Comparison of ENCODE assay signal across 20 mouse cellular contexts in the genomic region with DNA sequence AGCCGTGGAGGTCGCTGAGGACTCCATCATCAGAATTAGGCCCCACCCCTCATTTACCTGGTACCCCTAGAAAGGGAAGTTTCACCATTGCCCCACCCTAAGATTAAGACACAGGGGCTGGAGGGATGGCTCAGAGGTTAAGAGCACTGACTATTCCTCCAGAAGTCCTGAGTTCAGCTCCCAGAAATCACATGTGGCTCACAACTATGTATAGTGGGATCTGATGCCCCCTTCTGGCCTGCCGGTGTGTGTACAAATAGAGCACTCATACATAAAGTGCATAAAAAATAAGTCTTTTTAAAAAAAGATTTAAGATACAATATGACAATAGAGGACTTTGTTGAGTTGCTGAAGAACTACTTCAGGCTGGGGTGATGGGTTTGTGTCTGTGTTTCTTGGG. TPM values are rescaled to one million over a fixed set of nuclear protein-coding genes. Genes with fewer than 3 reads are reported as not detected.
DNase-seq lines count a peak whose midpoint lies in the region; ATAC-seq and TF ChIP-seq lines count a peak whose summit lies in the region.
"Had no signal": no experiment of that assay in that cellular context is flagged by ENCODE, and none has a peak within 500 bp of the region (broad histone marks: within the 10 kb centered on the region; RNA-seq: fewer than 3 reads in every experiment).

No protein-coding gene starts in this region.

- H3K9ac ChIP-seq in hindbrain, postnatal 0 days (replicated peaks; ENCODE audit: low read length) = no peak overlapping the region
- H3K9ac ChIP-seq in hindbrain, embryonic 14.5 days = no peak overlapping the region
- H3K9ac ChIP-seq in lung, embryonic 14.5 days = no peak overlapping the region
- H3K9ac ChIP-seq: heart, embryonic 13.5 days; neural tube, embryonic 12.5 days had no signal

- H3K4me1 ChIP-seq in hindbrain, postnatal 0 days (ENCODE audit: insufficient read depth, low read length) = no peaks in the 10 kb centered on the region
- peaks cover 7% of the 10 kb centered on the region; the same call in 1 of the 2 replicates for H3K4me1 ChIP-seq in hindbrain, embryonic 14.5 days (replicated peaks; ENCODE audit: control insufficient read depth, insufficient read depth, low read length)
- H3K4me1 ChIP-seq in lung, embryonic 14.5 days (ENCODE audit: insufficient read depth) = peaks cover 3% of the 10 kb centered on the region; the same call in 1 of the 2 replicates
- peaks cover 23% of the 10 kb centered on the region for H3K4me1 ChIP-seq in E14TG2a.4 (replicated peaks; ENCODE audit: low read depth, low read length)

- H3K9me3 ChIP-seq in hindbrain, postnatal 0 days (ENCODE audit: low read length) = no peaks in the 10 kb centered on the region
- no peaks in the 10 kb centered on the region for H3K9me3 ChIP-seq in hindbrain, embryonic 14.5 days (ENCODE audit: control insufficient read depth, low read length)
- no peaks in the 10 kb centered on the region for H3K9me3 ChIP-seq in lung, embryonic 14.5 days (ENCODE audit: low read depth, low read length)
- H3K9me3 ChIP-seq in E14TG2a.4 (ENCODE audit: low read length) = peaks cover 14% of the 10 kb centered on the region
- H3K9me3 ChIP-seq: heart, embryonic 13.5 days; neural tube, embryonic 12.5 days had no signal

- no peak overlapping the region for H3K4me3 ChIP-seq in hindbrain, postnatal 0 days (ENCODE audit: low read length)
- H3K4me3 ChIP-seq in hindbrain, embryonic 14.5 days (replicated peaks; ENCODE audit: low read length) = no peak overlapping the region
- H3K4me3 ChIP-seq in lung, embryonic 14.5 days (ENCODE audit: low read depth, low read length) = no peak overlapping the region
- no peak overlapping the region for H3K4me3 ChIP-seq in E14TG2a.4 (replicated peaks; ENCODE audit: low read length)
- H3K4me3 ChIP-seq: heart, embryonic 13.5 days; neural tube, embryonic 12.5 days had no signal

- peak; percentile 44 for TF ChIP-seq CTCF in hindbrain, postnatal 0 days (IDR thresholded peaks at IDR 0.05; ENCODE audit: low read depth)
- TF ChIP-seq CTCF in lung, embryonic 14.5 days (IDR thresholded peaks at IDR 0.05; ENCODE audit: low read depth) = peak; percentile 41; the same call in 1 of the 2 replicates
- peak; percentile 49 for TF ChIP-seq CTCF in E14TG2a.4 (conservative IDR thresholded peaks at IDR 0.05; ENCODE audit: low read length)
- TF ChIP-seq CTCF in brain, embryonic 14.5 days (IDR thresholded peaks at IDR 0.05; ENCODE audit: borderline replicate concordance, extremely low read depth, insufficient read depth, insufficient read length) = peak; percentile 35; the same call in 1 of the 2 replicates

- 80% methylated on average over 3 of the region's 3 CpGs for WGBS in hindbrain, postnatal 0 days
- 79% methylated on average over 3 of the region's 3 CpGs for WGBS in hindbrain, embryonic 14.5 days
- WGBS in lung, embryonic 14.5 days = 70% methylated on average over 3 of the region's 3 CpGs

- no peaks in the 10 kb centered on the region for H3K27me3 ChIP-seq in hindbrain, postnatal 0 days (ENCODE audit: insufficient read depth, low read length)
- H3K27me3 ChIP-seq in hindbrain, embryonic 14.5 days (ENCODE audit: control insufficient read depth, insufficient read depth, low read length) = no peaks in the 10 kb centered on the region
- H3K27me3 ChIP-seq in lung, embryonic 14.5 days (ENCODE audit: insufficient read depth, low read length) = no peaks in the 10 kb centered on the region
- no peaks in the 10 kb centered on the region for H3K27me3 ChIP-seq in E14TG2a.4 (ENCODE audit: insufficient read depth, low read length)
- H3K27me3 ChIP-seq: neural tube, embryonic 12.5 days had no signal

- ATAC-seq in hindbrain, postnatal 0 days = no peak
- no peak for ATAC-seq in hindbrain, embryonic 14.5 days (ENCODE audit: low FRiP score)
- ATAC-seq in lung, embryonic 14.5 days (ENCODE audit: insufficient read depth) = no peak
- ATAC-seq: CD4-positive, CD25-positive, alpha-beta regulatory T cell, adult 4 months; inflammation-experienced regulatory T-cells, adult 6 months had no signal

- H3K4me2 ChIP-seq in hindbrain, postnatal 0 days (ENCODE audit: low read depth, low read length) = no peak overlapping the region
- no peak overlapping the region for H3K4me2 ChIP-seq in hindbrain, embryonic 14.5 days (replicated peaks)
- H3K4me2 ChIP-seq in lung, embryonic 14.5 days = no peak overlapping the region
- H3K4me2 ChIP-seq: heart, embryonic 13.5 days; neural tube, embryonic 12.5 days had no signal

- TF ChIP-seq POLR2A in brain, embryonic 14.5 days (IDR thresholded peaks at IDR 0.05; ENCODE audit: borderline replicate concordance, extremely low read depth, insufficient read depth, insufficient read length, poor library complexity, severe bottlenecking) = no peak

- H3K27ac ChIP-seq in hindbrain, postnatal 0 days = no peak overlapping the region
- no peak overlapping the region for H3K27ac ChIP-seq in hindbrain, embryonic 14.5 days
- H3K27ac ChIP-seq in lung, embryonic 14.5 days (ENCODE audit: low read depth) = no peak overlapping the region
- H3K27ac ChIP-seq: heart, embryonic 13.5 days; neural tube, embryonic 12.5 days had no signal

- DNase-seq in hindbrain, postnatal 0 days (ENCODE audit: low spot score) = no peak
- DNase-seq in hindbrain, embryonic 14.5 days (ENCODE audit: low spot score) = no peak
- DNase-seq in lung, embryonic 14.5 days = peak; percentile 42
- no peak for DNase-seq in lung, postnatal 10 days
- DNase-seq in brain, embryonic 14.5 days (ENCODE audit: low read depth) = no peak
- DNase-seq in testis, postnatal 14 days (ENCODE audit: low spot score) = no peak
- DNase-seq in layer of hippocampus, postnatal 14 days (ENCODE audit: low spot score in 2 of 2) = no peak
- DNase-seq: cerebellum, adult 11-12 months; gastrocnemius, postnatal 25 days; layer of hippocampus, postnatal 36 days; lung, adult 18-20 months; thymus, postnatal 14 days had no signal

- H3K36me3 ChIP-seq in hindbrain, postnatal 0 days (ENCODE audit: insufficient read depth, low read length) = no peaks in the 10 kb centered on the region
- no peaks in the 10 kb centered on the region for H3K36me3 ChIP-seq in hindbrain, embryonic 14.5 days (replicated peaks; ENCODE audit: control insufficient read depth, insufficient read depth)
- H3K36me3 ChIP-seq in lung, embryonic 14.5 days (ENCODE audit: insufficient read depth) = no peaks in the 10 kb centered on the region
- H3K36me3 ChIP-seq in E14TG2a.4 (ENCODE audit: insufficient read depth, low read length) = no peaks in the 10 kb centered on the region
- H3K36me3 ChIP-seq: heart, embryonic 13.5 days; neural tube, embryonic 12.5 days had no signal

RNA-seq across cellular contexts. Expression of a gene that starts 16.2 kb away (rescaled TPM):
- 21.4 and 22.3 TPM in 2 replicates for total RNA-seq in hindbrain, postnatal 0 days (2014; rRNA removed)
- polyA plus RNA-seq in hindbrain, postnatal 0 days (2015; fragmentation: Nextera tagmentation; extraction: Ambion mirVana) = 8.3 and 8.6 TPM in 2 replicates
- polyA plus RNA-seq in hindbrain, embryonic 14.5 days (2014; fragmentation: Nextera tagmentation; extraction: Ambion mirVana) = 11.8 and 11.9 TPM in 2 replicates
- polyA plus RNA-seq in lung, embryonic 14.5 days (2014; fragmentation: Nextera tagmentation; extraction: Ambion mirVana) = 29.7 and 33.2 TPM in 2 replicates
- polyA plus RNA-seq in brain, embryonic 14.5 days (2012; rRNA removed) = 21.7 and 24.8 TPM in 2 replicates
- total RNA-seq in layer of hippocampus, postnatal 14 days (2021) = 10 to 100 TPM; 19.2 to 22.8 TPM
- total RNA-seq: megakaryocyte progenitor cell, adult 5-6 weeks had no signal
- polyA plus RNA-seq: CD4-positive, CD25-positive, alpha-beta regulatory T cell, adult 4 months; inflammation-experienced regulatory T-cells, adult 6 months had no signal

RNA-seq across cellular contexts. Expression of a gene that starts 34.5 kb away (rescaled TPM):
- 0.10 and 0.43 TPM in 2 replicates for total RNA-seq in hindbrain, postnatal 0 days (2014; rRNA removed)
- polyA plus RNA-seq in hindbrain, postnatal 0 days (2015; fragmentation: Nextera tagmentation; extraction: Ambion mirVana) = 0.23 and 0.33 TPM in 2 replicates
- polyA plus RNA-seq in hindbrain, embryonic 14.5 days (2014; fragmentation: Nextera tagmentation; extraction: Ambion mirVana) = 0.21 and 0.60 TPM in 2 replicates
- not detected in 2 replicates for polyA plus RNA-seq in lung, embryonic 14.5 days (2014; fragmentation: Nextera tagmentation; extraction: Ambion mirVana)
- polyA plus RNA-seq in brain, embryonic 14.5 days (2012; rRNA removed) = 0.05 TPM in 1 of 2 replicates, not detected in the other
- total RNA-seq in layer of hippocampus, postnatal 14 days (2021) = 1 to 10 TPM; 1.0 to 1.1 TPM
- total RNA-seq: gastrocnemius, postnatal 25 days; hematopoietic stem cell, adult 5-6 weeks; megakaryocyte progenitor cell, adult 5-6 weeks had no signal
- polyA plus RNA-seq: heart, embryonic 13.5 days; limb, embryonic 11.5 days; neural tube, embryonic 12.5 days had no signal
